Mouse (Mus musculus): Measurements from ENCODE around the gene Ubxn10. TPM values are rescaled to one million over a fixed set of nuclear protein-coding genes. Genes with fewer than 3 reads are reported as not detected.

Gene Ubxn10
- total RNA-seq, 4 experiments from 2014 or later, result 1.1 to 1.9 (median 1.5) TPM

Other genes with a start within 250 kb of the Ubxn10 start
- 1 to 10 TPM; 2.8 to 5.0 (median 3.6) TPM for gene Vwa5b1, start 101.3 kb downstream of the Ubxn10 start, total RNA-seq (2022)
- gene Pla2g2c, start 12.4 kb downstream of the Ubxn10 start, total RNA-seq (2022), result under 1 TPM in 3 of 4 experiments, not detected in 1; 0.26 to 0.54 (median 0.32) TPM
- 1 to 10 TPM in 2 of 4 experiments, under 1 TPM in 2; 0.87 to 2.1 (median 1.1) TPM for gene Pla2g2f, start 20.5 kb upstream of the Ubxn10 start, total RNA-seq (2022)
- under 1 TPM; 0.23 to 0.62 (median 0.43) TPM for gene Pla2g2d, start 38.6 kb upstream of the Ubxn10 start, total RNA-seq (2022)
- gene Pla2g5, start 126.3 kb upstream of the Ubxn10 start, total RNA-seq (2022), result 1 to 10 TPM in 2 of 4 experiments, under 1 TPM in 2; 0.94 to 3.0 (median 1.6) TPM
- gene Gm13030, start 136.8 kb upstream of the Ubxn10 start, total RNA-seq (2022), result not detected
- not detected for gene Pla2g2e, start 140.8 kb upstream of the Ubxn10 start, total RNA-seq (2022)
- 10 to 100 TPM; 10.2 to 13.0 (median 12.3) TPM for gene Otud3, start 176.8 kb upstream of the Ubxn10 start, total RNA-seq (2022)
- not detected for gene Rnf186, start 229.9 kb upstream of the Ubxn10 start, total RNA-seq (2022)
- 1 to 10 TPM; 2.3 to 5.4 (median 4.1) TPM for gene Tmco4, start 235.7 kb upstream of the Ubxn10 start, total RNA-seq (2022)